Mouse (Mus musculus): ENCODE results near the gene Slitrk6. TPM values are rescaled to one million over a fixed set of nuclear protein-coding genes. Genes with fewer than 3 reads are reported as not detected.

Gene Slitrk6
- under 1 TPM; 0.32 to 0.47 TPM for total RNA-seq (2021)
- 0.53 and 1.1 TPM in 2 replicates for polyA plus RNA-seq (2012; rRNA removed)
- long read RNA-seq, result 0 reads

DNA sequence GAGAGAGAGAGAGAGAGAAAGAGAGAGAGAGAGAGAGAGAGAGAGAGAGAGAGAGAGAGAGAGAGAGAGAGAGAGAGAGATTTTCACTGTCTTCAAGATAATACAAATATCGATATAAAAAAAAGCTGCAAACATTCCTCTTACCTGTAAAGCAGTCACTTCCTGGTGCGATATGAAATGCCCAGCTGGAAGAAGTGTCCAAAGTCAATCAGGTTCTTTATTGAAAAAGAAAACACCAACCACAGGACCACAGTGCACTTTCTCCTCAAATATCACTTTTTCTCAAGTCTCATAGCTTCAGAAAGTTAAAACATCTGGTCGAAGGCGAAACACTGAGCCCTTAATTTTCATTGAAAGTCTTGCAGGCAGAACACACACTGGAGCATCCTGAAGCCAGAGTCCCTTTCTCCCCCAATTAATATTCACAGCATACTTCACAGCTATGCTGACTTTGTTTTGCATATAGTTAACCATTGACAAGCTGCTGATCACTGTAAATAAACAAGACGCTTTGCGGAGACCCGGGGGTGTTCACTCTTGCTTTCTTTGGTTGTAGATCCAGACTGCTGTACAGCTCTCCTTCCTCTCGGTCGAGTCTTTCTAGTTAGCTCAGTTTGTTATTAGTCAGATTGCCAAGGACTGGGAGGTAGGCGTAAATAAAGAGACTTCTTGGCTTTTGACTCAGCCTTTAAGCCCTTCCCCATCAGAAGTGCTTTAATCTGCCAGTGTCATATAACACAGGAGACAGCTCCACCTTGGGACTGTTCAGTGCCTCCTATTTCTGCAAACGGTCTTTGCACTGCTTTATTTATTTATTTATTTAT is at the start of gene Slitrk6:
TSS of gene Slitrk6 (minus strand) at position 666 of the 824 bp plus-strand sequence.
- H3K27me3 ChIP-seq (ENCODE audit: control insufficient read depth, insufficient read depth, low read length), result no peaks in the 10 kb centered on the region
- no peaks in the 10 kb centered on the region for H3K36me3 ChIP-seq (ENCODE audit: control insufficient read depth, insufficient read depth, low read length)
- H3K9ac ChIP-seq (ENCODE audit: low read depth, low read length), result no peak within 1 kb of the TSS; the same call in 1 of the 2 replicates
- intact Hi-C loops (cut with DNase I), result no loop called here
- 49% methylated on average over 11 of the region's 11 CpGs for WGBS
- no peaks in the 10 kb centered on the region for H3K79me2 ChIP-seq (replicated peaks; ENCODE audit: control insufficient read depth, insufficient read depth, low read length)
- no peak for TF ChIP-seq POLR2A (IDR thresholded peaks at IDR 0.05; ENCODE audit: insufficient read depth, low read depth, low read length)
- TF ChIP-seq CTCF (IDR thresholded peaks at IDR 0.05), result peak; percentile 55
- DNase-seq, result no peak
- no peak within 1 kb of the TSS for H3K27ac ChIP-seq
- H3K4me3 ChIP-seq, result no peak within 1 kb of the TSS; the same call in 1 of the 2 replicates
- no peaks in the 10 kb centered on the region for H3K4me1 ChIP-seq (ENCODE audit: control insufficient read depth, insufficient read depth, low read length)

GRCm38 (mm10) chr14:110777546-110777945 is 22.6 kb upstream of the Slitrk6 start:
- Histone ChIP-seq H3K27me3 (ENCODE audit: control insufficient read depth, insufficient read depth, low read length) (no peaks in the 10 kb centered on the region), H3K27ac (no peak overlapping the region), H3K36me3 (ENCODE audit: control insufficient read depth, insufficient read depth, low read length) (no peaks in the 10 kb centered on the region), H3K4me1 (ENCODE audit: control insufficient read depth, insufficient read depth, low read length) (no peaks in the 10 kb centered on the region), H3K79me2 (replicated peaks; ENCODE audit: control insufficient read depth, insufficient read depth, low read length) (no peaks in the 10 kb centered on the region), H3K9ac (ENCODE audit: low read depth, low read length) (no peak overlapping the region), H3K4me3 (no peak overlapping the region)
- no peak for DNase-seq
- intact Hi-C loops (cut with DNase I), result loop anchor here (5.0 kb wide), 1 partner anchor 905 kb away; no protein-coding TSS in a partner anchor
- TF ChIP-seq CTCF (IDR thresholded peaks at IDR 0.05) (peak; percentile 65), EP300 (IDR thresholded peaks at IDR 0.05; ENCODE audit: insufficient read depth, low read depth, low read length) (no peak), POLR2A (IDR thresholded peaks at IDR 0.05; ENCODE audit: insufficient read depth, low read depth, low read length) (no peak)

- Histone ChIP-seq H3K4me3 (no peak overlapping the region), H3K4me1 (ENCODE audit: control insufficient read depth, insufficient read depth, low read length) (no peaks in the 10 kb centered on the region), H3K36me3 (ENCODE audit: control insufficient read depth, insufficient read depth, low read length) (no peaks in the 10 kb centered on the region), H3K27me3 (ENCODE audit: control insufficient read depth, insufficient read depth, low read length) (no peaks in the 10 kb centered on the region), H3K27ac (no peak overlapping the region), H3K9ac (ENCODE audit: low read depth, low read length) (no peak overlapping the region), H3K79me2 (replicated peaks; ENCODE audit: control insufficient read depth, insufficient read depth, low read length) (no peaks in the 10 kb centered on the region)
- WGBS, result 82% methylated on average over 1 of the region's 1 CpGs
- no peak for DNase-seq
- TF ChIP-seq EP300 (IDR thresholded peaks at IDR 0.05; ENCODE audit: insufficient read depth, low read depth, low read length), result no peak
- TF ChIP-seq CTCF (IDR thresholded peaks at IDR 0.05), result no peak
- TF ChIP-seq POLR2A (IDR thresholded peaks at IDR 0.05; ENCODE audit: insufficient read depth, low read depth, low read length), result no peak
- intact Hi-C loops (cut with DNase I), result no loop called here
Observed at GRCm38 (mm10) chr14:110770694-110771093, 15.7 kb upstream of the Slitrk6 start.

DNA sequence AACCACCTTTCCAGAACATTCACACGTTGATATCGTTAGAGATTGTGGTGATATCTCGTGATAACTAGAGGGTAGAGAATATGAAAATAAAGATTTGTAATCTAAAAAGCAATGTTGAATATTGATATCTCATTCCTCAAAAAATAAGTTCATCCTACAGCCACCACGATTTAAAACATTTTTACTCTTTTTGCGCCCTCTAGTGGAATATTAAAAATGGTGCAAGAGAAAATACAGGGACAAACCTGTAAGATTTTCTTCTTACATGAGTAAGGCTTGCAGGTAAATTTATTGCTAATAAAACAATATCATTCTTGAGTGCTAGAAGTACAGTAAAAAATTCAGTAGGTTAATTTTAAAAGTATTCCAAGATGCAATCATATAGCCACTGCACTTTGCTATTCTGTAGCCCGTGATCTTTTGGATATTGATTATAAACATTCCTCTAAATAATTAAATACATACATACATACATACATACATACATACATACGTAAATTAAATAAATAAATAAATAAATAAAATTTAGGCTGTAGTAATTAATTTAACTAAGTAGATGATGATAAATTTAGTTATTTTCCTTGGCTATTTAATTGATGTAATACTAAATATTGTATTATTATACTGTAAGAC is 7.8 kb upstream of the Slitrk6 start:
- 22% methylated on average over 7 of the region's 7 CpGs for WGBS

DNA sequence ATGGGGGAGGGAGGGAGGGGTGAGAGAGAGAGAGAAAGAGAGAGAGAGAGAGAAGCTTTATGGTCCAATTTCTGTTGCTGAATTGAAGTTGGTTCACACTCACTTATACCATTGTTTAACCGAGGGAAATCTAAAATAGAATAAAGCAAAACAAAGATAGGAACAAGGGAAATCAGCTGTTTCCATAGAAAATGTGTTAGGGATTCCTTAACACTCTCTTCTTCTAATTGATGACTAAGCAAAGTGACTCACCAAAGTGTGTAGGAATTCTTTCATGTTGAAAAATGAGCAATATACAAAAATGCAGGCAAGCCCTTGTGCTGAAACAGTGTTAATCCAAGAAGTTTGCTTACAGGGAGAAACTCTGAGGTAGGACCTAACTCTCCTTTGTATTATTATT is 6.0 kb upstream of the Slitrk6 start:
- WGBS, result 17% methylated on average over 1 of the region's 1 CpGs
- Histone ChIP-seq H3K4me1 (ENCODE audit: control insufficient read depth, insufficient read depth, low read length) (no peaks in the 10 kb centered on the region), H3K4me3 (no peak overlapping the region), H3K36me3 (ENCODE audit: control insufficient read depth, insufficient read depth, low read length) (no peaks in the 10 kb centered on the region), H3K27me3 (ENCODE audit: control insufficient read depth, insufficient read depth, low read length) (no peaks in the 10 kb centered on the region), H3K79me2 (replicated peaks; ENCODE audit: control insufficient read depth, insufficient read depth, low read length) (no peaks in the 10 kb centered on the region), H3K9ac (ENCODE audit: low read depth, low read length) (no peak overlapping the region), H3K27ac (no peak overlapping the region)
- TF ChIP-seq CTCF (IDR thresholded peaks at IDR 0.05) (no peak), EP300 (IDR thresholded peaks at IDR 0.05; ENCODE audit: insufficient read depth, low read depth, low read length) (no peak), POLR2A (IDR thresholded peaks at IDR 0.05; ENCODE audit: insufficient read depth, low read depth, low read length) (no peak)
- DNase-seq, result no peak
- intact Hi-C loops (cut with DNase I), result loop anchor here (5.0 kb wide), 1 partner anchor 884 kb away; no protein-coding TSS in a partner anchor

More for the DNA sequence above, 7.8 kb upstream of the Slitrk6 start:
- TF ChIP-seq CTCF (IDR thresholded peaks at IDR 0.05) (peak; percentile 70), EP300 (IDR thresholded peaks at IDR 0.05; ENCODE audit: insufficient read depth, low read depth, low read length) (no peak)
- no peaks in the 10 kb centered on the region for H3K79me2 ChIP-seq (replicated peaks; ENCODE audit: control insufficient read depth, insufficient read depth, low read length)
- H3K27me3 ChIP-seq (ENCODE audit: control insufficient read depth, insufficient read depth, low read length), result no peaks in the 10 kb centered on the region
- no peak for DNase-seq
- intact Hi-C loops (cut with DNase I), result loop anchor here (5.0 kb wide), 1 partner anchor 885 kb away; no protein-coding TSS in a partner anchor
- no peak overlapping the region for H3K27ac ChIP-seq
- no peaks in the 10 kb centered on the region for H3K36me3 ChIP-seq (ENCODE audit: control insufficient read depth, insufficient read depth, low read length)
- H3K4me3 ChIP-seq, result no peak overlapping the region
- H3K4me1 ChIP-seq (ENCODE audit: control insufficient read depth, insufficient read depth, low read length), result no peaks in the 10 kb centered on the region
- H3K9ac ChIP-seq (ENCODE audit: low read depth, low read length), result no peak overlapping the region

DNA sequence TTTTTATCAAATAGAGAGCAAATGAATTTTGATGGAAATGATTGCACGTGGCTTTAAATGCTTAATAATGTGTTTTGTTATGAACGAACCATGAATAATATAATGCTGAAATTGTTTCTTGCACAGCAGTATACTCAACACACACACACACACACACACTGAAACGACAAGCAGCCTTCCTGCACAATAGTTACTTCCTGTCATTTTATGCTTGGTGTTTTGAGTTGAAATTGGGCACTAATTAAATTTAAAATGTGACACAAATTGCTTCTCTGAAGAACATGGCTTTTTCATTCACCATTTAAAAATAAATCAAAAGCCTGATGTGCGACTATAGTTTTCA is 330 bp upstream of the Slitrk6 start:
- no peak overlapping the region for H3K9ac ChIP-seq (ENCODE audit: low read depth, low read length)
- H3K4me1 ChIP-seq (ENCODE audit: control insufficient read depth, insufficient read depth, low read length), result no peaks in the 10 kb centered on the region
- intact Hi-C loops (cut with DNase I), result no loop called here
- DNase-seq, result no peak
- no peaks in the 10 kb centered on the region for H3K79me2 ChIP-seq (replicated peaks; ENCODE audit: control insufficient read depth, insufficient read depth, low read length)
- no peak overlapping the region for H3K4me3 ChIP-seq
- no peak overlapping the region for H3K27ac ChIP-seq
- no peak for TF ChIP-seq POLR2A (IDR thresholded peaks at IDR 0.05; ENCODE audit: insufficient read depth, low read depth, low read length)
- TF ChIP-seq EP300 (IDR thresholded peaks at IDR 0.05; ENCODE audit: insufficient read depth, low read depth, low read length), result no peak
- TF ChIP-seq CTCF (IDR thresholded peaks at IDR 0.05), result no peak
- 53% methylated on average over 4 of the region's 4 CpGs for WGBS
- H3K36me3 ChIP-seq (ENCODE audit: control insufficient read depth, insufficient read depth, low read length), result no peaks in the 10 kb centered on the region
- H3K27me3 ChIP-seq (ENCODE audit: control insufficient read depth, insufficient read depth, low read length), result no peaks in the 10 kb centered on the region
